Mouse (Mus musculus) CH12.LX (cell line): ENCODE measurements around the gene Klf7. TPM values are rescaled to one million over a fixed set of nuclear protein-coding genes. Genes with fewer than 3 reads are reported as not detected.
A peak's percentile ranks its signal among the peaks of the same experiment; 100 is the strongest.

Experiments used
- DNase-seq: peaks from one replicate; pipeline ENCODE4 v3.0.0-alpha.2; 2013; ENCODE audit errors: extremely low read depth
- H3K27ac ChIP-seq: 2 replicates; pipeline ENCODE4 v1.5.1; 2012; ENCODE audit warnings: low read depth, mild to moderate bottlenecking, control low read depth, moderate library complexity; ENCODE audit not compliant: insufficient read depth
- H3K27me3 ChIP-seq: replicated peaks from 2 replicates; pipeline ENCODE3; 2012; ENCODE audit warnings: inconsistent platforms
- H3K36me3 ChIP-seq, 2 experiments: replicated peaks in 1 of 2; 2 replicates each; pipeline versions ENCODE3 to v1.6.1; 2012; ENCODE audit warnings: inconsistent platforms in 1 of 2, low read length in 1 of 2, mild to moderate bottlenecking in 1 of 2, mixed read lengths in 1 of 2, moderate library complexity in 1 of 2; ENCODE audit not compliant: control insufficient read depth in 1 of 2, insufficient read depth in 1 of 2
- H3K4me1 ChIP-seq, 2 experiments: 2 replicates each; pipeline ENCODE4 v1.6.1; 2012; ENCODE audit warnings: inconsistent platforms in 1 of 2, moderate library complexity in 1 of 2; ENCODE audit not compliant: insufficient read depth in 2 of 2, control insufficient read depth in 1 of 2
- H3K4me2 ChIP-seq: 2 replicates; pipeline ENCODE4 v1.6.1; 2012; ENCODE audit warnings: low read depth, mild to moderate bottlenecking, control low read depth; ENCODE audit not compliant: poor library complexity, insufficient read depth, severe bottlenecking
- H3K4me3 ChIP-seq, 3 experiments: fragments of 150-350 bp in 1 of 3; sonication (generic) in 1 of 3; replicated peaks in 1 of 3; 2 replicates each; pipeline versions ENCODE3 to v1.5.1; 2011 to 2012; ENCODE audit warnings: low read depth in 2 of 3, low read length in 2 of 3, mild to moderate bottlenecking in 2 of 3, moderate library complexity in 2 of 3, control low read depth in 1 of 3, improper control_type of control experiment in 1 of 3, inconsistent platforms in 1 of 3, mixed read lengths in 1 of 3; ENCODE audit not compliant: poor library complexity in 1 of 3
- H3K79me2 ChIP-seq: replicated peaks from 2 replicates; pipeline ENCODE4 v1.6.1; 2012; ENCODE audit warnings: mild to moderate bottlenecking, moderate library complexity; ENCODE audit not compliant: control insufficient read depth, poor library complexity, insufficient read depth, severe bottlenecking; ENCODE audit errors: extremely low read depth
- H3K9ac ChIP-seq: 2 replicates; pipeline ENCODE4 v1.6.1; 2012; ENCODE audit warnings: low read depth, mild to moderate bottlenecking, control low read depth, moderate library complexity; ENCODE audit not compliant: insufficient read depth
- H3K9me3 ChIP-seq: replicated peaks from 2 replicates; pipeline ENCODE3; 2012; ENCODE audit warnings: low read length, inconsistent platforms, mixed read lengths
- BHLHE40 ChIP-seq: IDR thresholded peaks from 2 replicates; pipeline ENCODE4 v1.6.1; 2011; ENCODE audit warnings: mild to moderate bottlenecking, low read depth, low read length, improper control_type of control experiment
- CHD1 ChIP-seq: IDR thresholded peaks from 2 replicates; pipeline ENCODE4 v1.6.1; 2012; ENCODE audit warnings: low read depth, low read length, improper control_type of control experiment, inconsistent platforms
- CHD2 ChIP-seq: IDR thresholded peaks from 2 replicates; pipeline ENCODE4 v1.6.1; 2011; ENCODE audit warnings: low read length, improper control_type of control experiment
- CTCF ChIP-seq, 2 experiments: IDR thresholded peaks in 1 of 2; conservative IDR thresholded peaks in 1 of 2; 2 replicates each; pipeline ENCODE4 v1.5.1; 2011 to 2012; ENCODE audit warnings: low read depth in 2 of 2, low read length in 2 of 2, improper control_type of control experiment in 1 of 2, inconsistent platforms in 1 of 2, mild to moderate bottlenecking in 1 of 2, moderate library complexity in 1 of 2
- E2F4 ChIP-seq: IDR thresholded peaks from 2 replicates; pipeline ENCODE4 v1.6.1; 2011; ENCODE audit warnings: low read depth, low read length, improper control_type of control experiment; ENCODE audit not compliant: insufficient replicate concordance
- ELF1 ChIP-seq: IDR thresholded peaks from 2 replicates; pipeline ENCODE4 v1.6.1; 2014; ENCODE audit warnings: low read depth, mild to moderate bottlenecking, inconsistent platforms, low read length, improper control_type of control experiment
- EP300 ChIP-seq: IDR thresholded peaks from 2 replicates; pipeline ENCODE4 v1.6.1; 2011; ENCODE audit warnings: low read length, improper control_type of control experiment
- ETS1 ChIP-seq: conservative IDR thresholded peaks from 2 replicates; pipeline ENCODE4 v1.6.1; 2012; ENCODE audit warnings: low read depth, mild to moderate bottlenecking, inconsistent platforms, low read length, improper control_type of control experiment, moderate library complexity
- HCFC1 ChIP-seq: IDR thresholded peaks from 2 replicates; pipeline ENCODE4 v1.6.1; 2012; ENCODE audit warnings: low read depth, mild to moderate bottlenecking, inconsistent platforms, low read length, improper control_type of control experiment
- IRF4 ChIP-seq: IDR thresholded peaks from 2 replicates; pipeline ENCODE4 v1.6.1; 2014; ENCODE audit warnings: low read depth, mild to moderate bottlenecking, inconsistent platforms, low read length, improper control_type of control experiment
- JUN ChIP-seq: IDR thresholded peaks from 2 replicates; pipeline ENCODE4 v1.6.1; 2011; ENCODE audit warnings: low read depth, mild to moderate bottlenecking, low read length, improper control_type of control experiment, moderate library complexity; ENCODE audit not compliant: insufficient read depth
- KAT2A ChIP-seq: IDR thresholded peaks from 2 replicates; pipeline ENCODE4 v1.6.1; 2012; ENCODE audit warnings: low read length, improper control_type of control experiment, inconsistent platforms; ENCODE audit not compliant: insufficient replicate concordance
- MAFK ChIP-seq: IDR thresholded peaks from 2 replicates; pipeline ENCODE4 v1.6.1; 2011; ENCODE audit warnings: low read length, improper control_type of control experiment; ENCODE audit not compliant: insufficient replicate concordance
- MAX ChIP-seq: IDR thresholded peaks from 2 replicates; pipeline ENCODE4 v1.6.1; 2011; ENCODE audit warnings: low read length, improper control_type of control experiment
- MAZ ChIP-seq: IDR thresholded peaks from 2 replicates; pipeline ENCODE4 v1.6.1; 2012; ENCODE audit warnings: low read depth, mild to moderate bottlenecking, inconsistent platforms, low read length, improper control_type of control experiment, moderate library complexity
- MEF2A ChIP-seq: IDR thresholded peaks from 2 replicates; pipeline ENCODE4 v1.6.1; 2014; ENCODE audit warnings: low read depth, mild to moderate bottlenecking, inconsistent platforms, low read length, improper control_type of control experiment, borderline replicate concordance
- MXI1 ChIP-seq: IDR thresholded peaks from 2 replicates; pipeline ENCODE4 v1.6.1; 2011; ENCODE audit warnings: mild to moderate bottlenecking, low read depth, low read length, improper control_type of control experiment
- MYC ChIP-seq: IDR thresholded peaks from 2 replicates; pipeline ENCODE4 v1.6.1; 2011; ENCODE audit warnings: low read depth, mild to moderate bottlenecking, improper control_type of control experiment, low read length
- PAX5 ChIP-seq: IDR thresholded peaks from 2 replicates; pipeline ENCODE4 v1.6.1; 2012; ENCODE audit warnings: low read length, inconsistent platforms, mixed read lengths
- POLR2AphosphoS2 ChIP-seq: IDR thresholded peaks from 2 replicates; pipeline ENCODE4 v1.6.1; 2011; ENCODE audit warnings: low read depth, low read length, improper control_type of control experiment
- RAD21 ChIP-seq: IDR thresholded peaks from 2 replicates; pipeline ENCODE4 v1.6.1; 2011; ENCODE audit warnings: low read depth, mild to moderate bottlenecking, low read length, improper control_type of control experiment, moderate library complexity
- RCOR1 ChIP-seq: conservative IDR thresholded peaks from 2 replicates; pipeline ENCODE4 v1.6.1; 2012; ENCODE audit warnings: low read depth, mild to moderate bottlenecking, inconsistent platforms, low read length, improper control_type of control experiment
- USF2 ChIP-seq: conservative IDR thresholded peaks from 2 replicates; pipeline ENCODE4 v1.6.1; 2011; ENCODE audit warnings: low read depth, low read length, improper control_type of control experiment
- ZKSCAN1 ChIP-seq: IDR thresholded peaks from 2 replicates; pipeline ENCODE4 v1.6.1; 2012; ENCODE audit warnings: low read depth, inconsistent platforms, low read length, improper control_type of control experiment, borderline replicate concordance
- ZNF384 ChIP-seq: IDR thresholded peaks from 2 replicates; pipeline ENCODE4 v1.6.1; 2012; ENCODE audit warnings: low read depth, low read length, improper control_type of control experiment, inconsistent platforms
- dilution Hi-C: fragments of 300-500 bp; cut with MboI; formaldehyde crosslinking; loops from 2 replicates; pipeline ENCODE4 v1.14.3; 2020; ENCODE audit warnings: low sequenced_read_pairs; ENCODE audit not compliant: extremely low pct_unique_long_range_greater_than_20kb, extremely low pct_ligation_motif_present
- in situ Hi-C: fragments of 300-500 bp; cut with MboI; formaldehyde crosslinking; loops from 3 replicates; pipeline ENCODE4 v1.14.3; 2019; ENCODE audit warnings: low sequenced_read_pairs, low pct_ligation_motif_present, low pct_unique_long_range_greater_than_20kb, mixed read lengths
- polyA plus RNA-seq: library from polyadenylated mRNA; unstranded; fragments of >175 nt; gene quantifications from 2 replicates; pipeline ENCODE4 v1.2.1, GENCODE M21; 2012; ENCODE audit warnings: low read depth; ENCODE audit not compliant: insufficient read length
- total RNA-seq, 2 experiments: library from RNA; depleted of rRNA; stranded (reverse); fragments of 300-350 nt in 1 of 2; fragments of >200 nt in 1 of 2; gene quantifications; 2 replicates each; pipeline ENCODE4 v1.2.3; 2012 to 2014

The Klf7 gene
- total and polyA plus RNA-seq, 3 experiments, result 4.3 to 6.5 (median 6.2) TPM

DNA sequence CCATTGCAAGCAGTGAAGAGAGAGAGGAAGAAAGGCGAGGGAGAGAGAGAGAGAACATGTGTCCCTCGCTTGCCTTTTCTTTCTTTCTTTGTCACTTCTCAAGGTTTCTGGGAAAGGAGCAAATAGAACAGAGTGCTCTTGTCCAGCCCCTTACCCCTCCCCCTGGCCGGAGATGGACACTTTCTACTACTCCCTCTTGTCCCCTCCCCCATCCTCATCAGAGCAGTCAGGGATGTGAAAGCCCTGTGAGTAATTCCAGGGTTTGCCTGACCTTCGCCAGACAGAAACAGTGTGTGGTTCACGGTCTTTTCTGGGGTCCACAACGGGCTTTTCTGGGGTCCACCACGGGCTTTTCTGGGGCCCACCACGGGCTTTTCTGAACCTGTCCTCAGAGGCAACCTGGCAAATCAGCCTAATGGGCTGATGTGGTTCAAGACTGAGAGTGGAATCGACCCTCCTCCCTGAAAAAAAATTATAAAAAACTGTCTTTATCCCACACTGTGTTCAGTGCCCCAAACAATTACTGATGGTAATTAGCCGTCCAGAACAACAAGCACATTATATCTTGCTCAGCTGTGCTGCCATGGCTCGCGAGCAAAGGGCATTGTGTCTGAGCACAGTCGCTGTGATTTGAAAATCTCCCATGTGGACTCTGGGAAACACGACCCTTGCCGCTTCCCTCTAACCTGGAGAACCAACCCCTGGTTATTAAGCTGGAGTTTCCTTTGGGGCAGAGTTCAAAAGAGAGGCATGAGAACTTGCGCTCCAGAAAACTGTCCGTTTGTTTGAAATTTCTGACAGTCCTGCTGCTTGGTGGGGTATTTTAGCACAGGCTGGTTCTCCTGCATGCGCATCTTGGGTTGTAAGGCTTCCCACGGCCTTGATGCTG is 127.6 kb downstream of the Klf7 start:
- DNase-seq, result no peak
- dilution Hi-C loops (no loop called here), in situ Hi-C loops (no loop called here)
- H3K9me3 ChIP-seq, result no peaks in the 10 kb centered on the region
- H3K36me3 ChIP-seq, result no peaks in the 10 kb centered on the region
- no peak overlapping the region for H3K4me2 ChIP-seq
- H3K27me3 ChIP-seq, result no peaks in the 10 kb centered on the region
- TF ChIP-seq MYC, result no peak
- TF ChIP-seq CHD1, result no peak
- TF ChIP-seq MAZ, result no peak
- no peak for TF ChIP-seq JUN
- no peak for TF ChIP-seq MEF2A
- no peak for TF ChIP-seq KAT2A
- TF ChIP-seq CHD2, result peak; percentile 56
- no peak for TF ChIP-seq IRF4
- no peak overlapping the region for H3K4me3 ChIP-seq
- H3K79me2 ChIP-seq, result no peaks in the 10 kb centered on the region
- no peak overlapping the region for H3K9ac ChIP-seq
- H3K27ac ChIP-seq, result no peak overlapping the region
- H3K4me1 ChIP-seq, result peaks cover 0 to 19% of the 10 kb centered on the region in 2 experiments; a peak in 2 of 4 replicates

DNA sequence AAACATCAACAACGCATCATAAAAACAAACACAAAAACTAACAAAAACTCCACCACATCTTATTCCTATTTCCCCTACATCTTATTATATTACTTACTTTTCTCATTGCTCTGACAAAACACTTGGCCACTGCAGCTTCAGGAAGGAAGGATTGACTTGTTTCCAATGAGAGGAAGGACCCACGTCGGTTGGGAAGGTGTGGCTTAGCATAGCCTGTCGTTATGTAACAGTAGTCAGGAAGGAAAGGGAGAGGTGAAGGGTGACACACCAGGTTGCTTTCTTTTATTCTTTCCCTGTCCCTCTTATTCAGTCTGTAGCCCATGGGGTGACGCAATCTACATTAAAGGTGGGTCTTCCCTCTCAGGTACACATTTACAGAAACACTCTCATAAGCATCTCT is 129.6 kb downstream of the Klf7 start:
- in situ Hi-C loops, result no loop called here

DNA sequence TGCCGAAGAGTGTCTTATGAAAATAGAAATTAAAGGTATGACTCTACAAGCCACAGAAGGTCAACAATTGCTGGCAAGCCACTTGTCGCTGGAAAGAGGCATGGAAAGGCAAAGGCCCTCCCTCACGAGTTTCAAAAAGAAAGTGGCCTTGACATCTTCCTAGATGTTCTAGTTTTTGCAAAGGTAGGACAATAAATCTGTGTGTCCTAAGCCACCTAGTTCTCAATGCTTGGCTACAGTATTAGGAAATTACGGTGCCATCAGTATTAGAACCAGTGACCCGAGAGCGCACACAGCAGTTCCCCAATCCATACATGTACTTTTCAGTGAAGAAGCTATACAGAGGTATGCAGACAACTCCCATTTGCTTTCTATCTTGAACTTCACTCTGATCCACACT is 131.7 kb downstream of the Klf7 start:
- Histone ChIP-seq H3K27ac (no peak overlapping the region), H3K4me3 (no peak overlapping the region), H3K36me3 (no peaks in the 10 kb centered on the region), H3K4me2 (no peak overlapping the region), H3K79me2 (no peaks in the 10 kb centered on the region), H3K4me1 (peaks cover 0 to 9% of the 10 kb centered on the region in 2 experiments; a peak in 2 of 4 replicates), H3K27me3 (no peaks in the 10 kb centered on the region), H3K9ac (no peak overlapping the region), H3K9me3 (no peaks in the 10 kb centered on the region)
- DNase-seq, result no peak
- in situ Hi-C loops, result no loop called here
- dilution Hi-C loops, result no loop called here
- TF ChIP-seq RCOR1 (no peak), MEF2A (no peak), BHLHE40 (no peak), ZKSCAN1 (no peak), RAD21 (no peak), ELF1 (no peak), PAX5 (no peak), MAX (no peak), POLR2AphosphoS2 (no peak), E2F4 (no peak), EP300 (no peak), ZNF384 (no peak), HCFC1 (no peak), ETS1 (no peak), MXI1 (no peak), MAFK (no peak)

More for the DNA sequence above, 129.6 kb downstream of the Klf7 start:
- Histone ChIP-seq H3K9me3 (no peaks in the 10 kb centered on the region), H3K36me3 (no peaks in the 10 kb centered on the region), H3K9ac (no peak overlapping the region)
- dilution Hi-C loops, result no loop called here
- TF ChIP-seq CTCF (conservative IDR thresholded peaks at IDR 0.05 in 1 of 2, IDR thresholded peaks at IDR 0.05 in 1 of 2; ENCODE audit: low read depth in 2 of 2, low read length in 2 of 2), result no peak
- no peak for TF ChIP-seq CHD1
- no peak for TF ChIP-seq USF2
- TF ChIP-seq, all 38 proteins: peak for 0
- DNase-seq, result no peak
- Histone ChIP-seq H3K27me3 (no peaks in the 10 kb centered on the region), H3K27ac (no peak overlapping the region), H3K79me2 (no peaks in the 10 kb centered on the region), H3K4me1 (peaks cover 0 to 14% of the 10 kb centered on the region in 2 experiments; a peak in 2 of 4 replicates), H3K4me3 (no peak overlapping the region), H3K4me2 (no peak overlapping the region)
